Mouse (Mus musculus): ENCODE measurements around the gene N6amt1. TPM values are rescaled to one million over a fixed set of nuclear protein-coding genes. Genes with fewer than 3 reads are reported as not detected.
A peak's percentile ranks its signal among the peaks of the same experiment; 100 is the strongest.

Gene N6amt1
- 10 to 100 TPM; 25.4 to 27.2 TPM for total RNA-seq (2021)

DNA sequence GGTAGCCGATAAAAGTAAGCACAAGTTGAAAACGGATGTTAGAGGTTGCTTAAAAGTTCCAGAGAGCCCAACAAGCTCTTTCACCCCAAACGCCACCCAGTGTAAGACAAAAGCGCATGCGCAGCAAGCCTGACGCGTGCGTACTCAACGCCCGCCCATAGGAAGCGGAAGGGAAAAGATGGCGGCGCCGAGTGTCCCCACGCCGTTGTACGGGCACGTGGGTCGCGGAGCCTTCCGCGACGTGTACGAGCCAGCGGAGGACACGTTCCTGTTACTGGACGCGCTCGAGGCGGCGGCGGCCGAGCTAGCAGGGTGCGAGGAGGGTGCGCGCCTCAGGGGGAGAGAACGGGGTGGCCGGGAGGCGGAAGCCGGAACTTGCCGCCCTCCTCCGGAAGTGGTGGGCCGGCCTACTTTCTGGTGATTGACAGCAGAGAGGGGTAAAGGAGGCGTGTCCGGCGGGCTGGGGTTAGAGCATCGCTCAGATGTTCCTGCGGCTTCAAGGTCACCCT, at the start of gene N6amt1:
Gene N6amt1, plus strand, starts transcription at position 111 of the 509 bp plus-strand sequence.
- intact Hi-C loops (cut with DNase I) = loop anchor here (5.0 kb wide), 3 partner anchors 47 to 1547 kb away; no protein-coding TSS in a partner anchor

DNA sequence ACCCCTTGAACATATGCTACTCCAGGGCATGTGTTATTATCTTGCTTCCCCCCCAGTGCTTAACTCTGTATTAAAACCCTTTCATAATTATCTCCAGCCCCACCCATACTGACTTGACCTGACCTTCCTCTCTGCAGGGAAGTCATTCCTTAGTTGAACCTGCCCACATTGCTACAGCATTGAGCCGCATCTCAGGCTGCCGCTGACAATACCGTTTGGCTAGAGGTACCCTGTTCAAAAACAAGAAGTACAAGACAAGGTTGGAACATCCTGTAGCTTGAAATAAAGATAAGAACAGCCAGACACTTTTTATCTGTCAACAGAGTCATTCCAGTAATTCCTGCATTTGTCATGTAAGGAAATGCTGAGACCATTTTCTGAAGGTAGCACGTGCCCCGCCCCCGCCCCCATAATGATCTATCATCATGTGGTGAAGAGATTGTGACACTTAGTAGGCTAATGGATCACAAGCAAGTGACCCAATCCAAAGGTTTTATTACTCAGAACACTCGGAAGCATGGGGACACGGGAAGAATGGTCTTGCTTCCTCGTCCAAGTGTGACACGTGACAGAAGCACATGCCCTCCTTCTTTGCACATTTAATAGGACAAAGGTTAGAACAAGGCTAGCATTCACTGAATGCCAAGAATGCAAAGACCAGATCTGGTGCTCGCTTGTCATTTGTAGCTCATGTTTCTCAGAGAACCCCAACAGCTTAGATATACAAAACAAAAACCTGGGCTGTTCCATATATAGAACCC, 48.6 kb upstream of the N6amt1 start:
- intact Hi-C loops (cut with DNase I) = loop anchor here (5.0 kb wide), 2 partner anchors 43 to 47 kb away; partner anchors contain the start of gene N6amt1

More for the DNA sequence above, at the start of gene N6amt1:
- peak; percentile 96 to 97 for DNase-seq

DNA sequence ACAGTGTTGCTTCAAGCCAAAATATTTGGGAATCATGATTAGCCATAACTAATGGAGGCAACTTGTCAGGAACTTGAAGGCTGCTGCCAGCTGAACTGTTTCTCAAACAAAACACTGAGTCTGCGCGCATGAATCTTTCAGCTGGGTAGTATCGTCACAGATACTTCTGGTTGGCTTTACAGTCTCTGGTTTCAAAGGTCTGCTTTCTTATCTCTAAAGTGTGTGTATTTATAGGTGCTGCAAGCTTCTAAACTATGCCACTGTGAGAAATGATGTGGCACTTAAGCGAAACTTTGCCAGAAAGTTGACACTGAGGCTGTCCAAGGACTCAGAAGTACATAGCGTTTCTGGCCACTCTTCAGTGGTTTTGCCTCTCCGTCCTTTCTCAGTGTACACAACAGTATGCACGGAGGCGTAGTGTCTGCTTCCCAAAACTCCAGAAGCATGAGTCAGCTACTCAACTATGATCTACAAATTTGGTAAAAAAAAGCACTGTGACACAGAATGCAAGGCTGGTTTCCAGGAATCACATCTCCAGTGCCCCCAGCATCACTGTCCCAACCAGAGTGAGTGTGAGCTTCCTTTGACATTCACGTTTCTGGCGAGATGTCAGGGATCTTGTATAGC, 46.8 kb upstream of the N6amt1 start:
- peak; percentile 64 to 76 for DNase-seq
- intact Hi-C loops (cut with DNase I) = loop anchor here (5.0 kb wide), 2 partner anchors 45 kb away; partner anchors contain the start of gene N6amt1

More for the DNA sequence above, 48.6 kb upstream of the N6amt1 start:
- peak; percentile 35 to 53 for DNase-seq

DNA sequence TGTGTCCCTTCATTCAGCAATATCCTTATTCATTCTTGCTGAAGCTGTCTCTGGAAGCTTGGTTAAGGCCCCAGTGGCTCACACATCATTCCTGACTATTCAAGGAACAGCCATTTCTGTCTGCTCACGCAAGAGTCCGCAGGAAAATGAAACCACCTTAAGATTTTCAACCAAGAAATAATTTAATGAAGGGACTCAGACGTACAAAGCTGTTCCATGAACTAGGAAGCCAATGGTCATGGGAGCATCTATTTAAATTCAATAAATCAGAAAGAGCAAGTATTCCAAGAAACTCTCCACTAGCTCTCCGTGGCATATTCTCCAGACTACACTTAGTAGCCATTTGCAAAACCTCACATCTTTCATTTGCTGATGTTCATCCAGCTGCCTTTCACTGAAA, 43.3 kb upstream of the N6amt1 start:
- DNase-seq = no peak
- intact Hi-C loops (cut with DNase I) = no loop called here

DNA sequence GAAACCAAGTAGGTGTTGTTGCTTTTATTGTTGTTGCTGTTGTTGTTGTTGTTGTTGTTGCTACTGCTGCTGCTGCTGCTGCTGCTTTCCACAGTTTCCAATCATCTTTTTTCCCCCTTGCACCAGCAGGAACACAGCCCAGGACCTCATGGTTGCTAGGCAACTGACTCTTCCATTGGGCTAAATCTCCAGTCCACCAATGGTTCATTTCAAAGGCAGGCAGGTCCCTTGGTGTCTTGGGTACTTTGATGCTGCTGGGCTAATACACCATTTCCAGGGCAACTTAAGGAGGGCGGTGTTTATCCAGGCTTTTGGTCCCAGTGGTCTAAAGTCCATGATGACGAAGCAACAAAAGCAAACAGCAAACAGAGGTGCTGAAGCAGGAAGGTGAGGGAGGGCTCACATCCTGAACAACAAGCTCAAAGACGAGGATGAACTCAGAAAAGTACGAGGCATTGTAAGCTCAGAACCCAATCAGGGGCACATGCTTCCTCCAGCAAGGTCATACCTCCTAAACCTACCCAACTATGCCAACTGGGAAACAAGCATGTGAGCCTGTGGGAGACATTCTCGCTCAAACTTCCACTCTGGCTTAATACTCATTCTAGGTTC, 35.7 kb upstream of the N6amt1 start:
- DNase-seq = no peak
- intact Hi-C loops (cut with DNase I) = no loop called here

DNA sequence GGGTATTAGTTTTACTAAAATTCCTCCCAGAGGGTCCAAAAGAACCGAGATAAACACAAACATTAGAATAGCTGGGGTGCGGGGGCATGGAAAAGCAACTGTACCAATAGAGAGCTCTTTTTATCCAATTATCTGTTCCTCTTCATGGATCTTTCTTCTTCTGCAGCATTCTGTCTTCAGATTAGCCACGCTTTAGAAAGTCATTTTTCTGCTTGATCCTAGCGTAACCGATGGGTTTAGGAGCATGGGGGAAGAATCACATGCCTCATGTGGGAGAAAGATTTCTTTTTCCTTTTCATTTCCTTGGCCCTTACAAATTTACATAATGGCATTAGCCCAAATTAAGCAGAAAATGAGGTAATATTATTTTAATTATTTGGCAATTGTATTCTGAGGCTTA, 35.0 kb upstream of the N6amt1 start:
- DNase-seq = no peak
- intact Hi-C loops (cut with DNase I) = no loop called here

DNA sequence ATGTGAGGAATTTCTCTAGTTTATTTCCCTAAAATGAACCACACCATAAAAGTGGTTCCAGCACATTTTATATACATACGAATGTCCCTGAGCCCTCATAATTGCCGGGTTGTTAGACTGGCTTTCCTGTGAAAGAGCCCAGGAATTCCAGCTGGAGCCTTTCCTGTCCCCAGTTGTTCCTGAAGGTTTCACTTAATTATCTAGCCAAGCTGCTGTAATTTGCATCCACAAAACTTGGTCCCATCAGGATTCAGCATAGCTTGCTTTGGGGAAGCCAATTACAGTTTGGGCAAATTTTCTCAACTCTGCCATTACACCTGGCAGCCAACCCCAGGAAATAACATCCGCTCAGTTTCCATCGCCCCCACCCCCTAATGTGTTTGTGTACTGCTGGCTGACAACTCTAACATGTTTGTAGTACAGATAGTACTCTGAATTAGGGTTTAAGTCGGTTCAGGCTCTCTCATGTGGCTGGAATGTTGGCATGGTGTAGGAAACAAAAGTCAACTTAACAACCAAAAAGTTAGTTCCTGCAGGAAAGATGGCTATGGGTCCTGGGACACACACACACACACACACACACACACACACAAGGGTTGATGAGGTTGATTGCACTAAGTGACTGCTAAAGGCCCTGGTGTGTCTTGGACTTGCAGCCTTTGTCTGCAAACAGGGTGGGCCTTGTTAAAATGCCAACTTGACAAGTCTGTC, 34.3 kb upstream of the N6amt1 start:
- DNase-seq = peak; percentile 48 to 56
- intact Hi-C loops (cut with DNase I) = no loop called here

DNA sequence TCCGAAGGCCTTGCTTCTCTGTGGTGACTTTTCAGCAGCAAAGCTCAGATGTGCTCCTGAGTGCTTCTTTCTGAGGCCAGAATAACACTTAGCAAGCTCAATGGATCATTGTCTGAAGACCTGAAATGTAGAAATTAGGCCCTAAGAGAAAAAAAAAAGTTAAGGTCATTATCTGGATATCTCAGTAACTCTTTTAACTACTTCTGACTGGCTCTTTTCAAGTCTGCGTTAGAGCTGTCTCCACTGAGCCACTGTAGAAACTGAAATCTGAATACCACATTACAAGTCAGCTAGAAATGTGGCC, 33.8 kb upstream of the N6amt1 start:
- intact Hi-C loops (cut with DNase I) = no loop called here
- no peak for DNase-seq

DNA sequence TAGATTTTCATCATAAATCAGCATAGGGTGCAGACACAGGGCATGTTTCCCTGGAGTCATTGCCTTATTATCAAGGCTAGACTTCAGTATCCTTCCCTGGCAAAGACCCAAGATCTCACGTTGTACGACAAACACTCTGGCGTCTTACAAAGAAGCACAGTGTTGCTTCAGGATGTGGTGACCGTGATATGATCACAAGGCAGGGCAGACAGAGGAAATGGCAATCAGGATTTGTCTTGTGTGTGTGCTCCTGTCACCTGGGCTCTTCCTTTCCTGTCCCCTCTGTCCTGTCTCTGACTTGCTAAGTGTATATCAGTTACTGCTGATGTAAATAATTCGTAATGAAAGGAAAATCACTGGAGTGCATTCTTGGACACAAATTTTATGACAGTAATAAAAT, 29.4 kb upstream of the N6amt1 start:
- intact Hi-C loops (cut with DNase I) = no loop called here
- no peak for DNase-seq

DNA sequence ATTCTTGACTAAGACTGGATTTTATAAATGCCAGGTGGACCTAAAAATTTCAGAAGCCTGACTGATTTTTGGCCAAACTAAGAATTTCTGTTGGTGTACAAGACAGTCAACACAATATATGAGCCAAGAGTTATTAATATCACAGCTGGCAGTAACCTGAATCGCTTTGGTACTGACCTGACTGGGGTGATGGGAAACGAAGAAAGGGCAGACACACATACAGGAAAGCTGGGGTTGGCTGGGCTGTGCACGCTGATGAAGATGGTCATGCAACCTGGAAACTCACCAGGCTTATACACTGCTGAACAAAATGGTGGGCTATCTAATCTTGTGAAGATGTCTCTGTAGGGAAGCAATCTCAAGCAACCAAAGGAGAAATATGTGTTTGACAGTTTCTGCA, 24.0 kb upstream of the N6amt1 start:
- no peak for DNase-seq

DNA sequence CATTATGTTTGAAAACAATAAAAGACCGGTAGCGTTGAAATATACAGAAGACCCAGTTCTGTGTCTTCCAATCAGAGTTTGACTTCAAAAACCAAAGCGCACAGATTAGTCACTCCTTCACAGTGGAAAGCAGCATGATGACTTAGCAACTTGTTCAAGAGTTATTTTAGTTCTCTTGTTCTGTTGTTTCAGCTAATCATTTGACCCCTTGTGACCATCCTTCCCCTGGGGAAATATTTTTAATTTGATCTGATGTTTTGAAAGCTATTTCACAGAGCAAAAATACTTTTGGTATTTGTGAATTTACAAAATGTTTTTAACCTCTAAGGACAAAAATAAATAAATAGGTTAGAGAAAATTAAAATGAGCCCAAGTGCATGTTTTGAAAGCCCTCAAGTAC, 19.2 kb upstream of the N6amt1 start:
- DNase-seq = no peak
- intact Hi-C loops (cut with DNase I) = no loop called here

More for the DNA sequence above, 24.0 kb upstream of the N6amt1 start:
- intact Hi-C loops (cut with DNase I) = no loop called here

DNA sequence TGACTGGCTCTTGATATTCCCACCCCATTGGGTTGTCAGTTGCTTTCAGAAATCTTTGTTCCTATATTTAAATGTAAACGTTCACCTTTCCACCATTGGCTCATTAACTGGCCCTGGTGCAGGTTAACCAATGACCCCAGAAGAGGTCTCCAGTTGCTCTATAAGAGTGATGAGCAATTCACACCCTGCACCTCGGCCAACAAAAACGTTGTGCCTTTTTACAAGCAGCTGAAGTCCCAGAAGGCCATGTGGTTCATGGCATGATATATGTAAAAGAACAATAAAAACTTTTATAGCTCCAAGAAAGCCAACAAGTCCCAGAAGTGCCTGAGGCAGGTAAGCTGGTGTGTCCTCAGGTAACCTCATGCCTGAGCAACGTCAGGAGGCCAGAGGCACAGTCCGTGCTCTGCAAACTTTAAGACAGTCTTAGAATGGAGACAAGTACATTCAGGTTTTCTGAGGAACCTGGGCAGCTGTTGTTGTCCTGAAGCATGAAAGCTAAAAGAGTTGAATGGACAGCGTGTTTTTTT, 12.9 kb upstream of the N6amt1 start:
- no peak for DNase-seq
- intact Hi-C loops (cut with DNase I) = no loop called here

DNA sequence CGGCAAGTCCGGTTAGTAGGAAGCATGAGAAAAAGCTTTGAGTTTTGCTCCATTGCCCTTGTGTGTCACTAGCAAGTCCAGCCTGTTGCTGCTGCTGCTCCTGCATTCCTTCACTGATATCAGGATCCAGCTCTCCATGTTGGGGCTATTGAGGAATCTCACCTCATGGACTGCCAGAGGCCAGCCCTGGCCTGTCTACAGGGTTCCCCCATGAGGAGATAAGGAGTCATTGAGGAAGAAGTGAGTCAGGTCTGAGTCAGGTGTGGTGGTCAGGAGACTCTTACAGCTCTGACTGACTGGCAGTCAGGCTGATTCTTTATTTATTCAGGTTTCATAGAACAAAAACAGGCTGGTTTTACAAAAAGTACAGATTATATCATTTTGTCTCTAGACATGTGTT, 5.9 kb upstream of the N6amt1 start:
- intact Hi-C loops (cut with DNase I) = no loop called here
- peak; percentile 63 to 70 for DNase-seq

DNA sequence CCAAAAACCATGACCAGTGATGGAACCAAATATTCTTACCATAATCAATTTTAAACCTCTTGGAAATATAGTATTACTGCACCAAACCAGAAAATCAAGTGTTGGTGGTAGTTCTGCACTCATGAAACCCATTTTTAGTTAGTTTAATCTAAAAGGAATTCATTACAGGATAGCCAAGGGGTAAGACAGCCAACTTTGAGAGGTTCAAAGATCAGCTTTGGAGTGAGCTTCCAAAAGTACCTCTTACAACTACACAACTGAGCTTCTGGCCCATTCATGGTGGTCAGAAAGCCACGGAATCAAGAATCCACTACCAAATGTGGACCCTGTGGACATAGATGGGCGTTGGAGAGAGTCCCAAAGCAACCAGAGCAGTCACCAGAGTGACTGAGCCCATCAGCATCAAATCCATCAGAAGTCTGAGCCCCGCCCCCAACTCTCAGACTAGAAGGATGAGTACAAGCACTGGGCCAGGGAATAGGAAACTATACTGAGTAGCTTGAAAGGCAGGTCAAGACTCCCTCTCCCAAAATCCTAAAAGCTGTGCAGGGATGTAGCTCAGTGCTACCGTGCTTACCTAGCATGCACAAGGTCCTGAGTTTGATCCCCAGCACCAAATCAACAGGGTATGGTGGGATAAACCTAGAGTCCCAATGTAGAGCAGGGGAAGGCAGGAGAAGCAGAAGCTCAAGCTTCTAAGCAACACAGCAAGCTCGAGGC, 2.4 kb upstream of the N6amt1 start:
- intact Hi-C loops (cut with DNase I) = loop anchor here (5.0 kb wide), 3 partner anchors 44 to 1544 kb away; no protein-coding TSS in a partner anchor
- no peak for DNase-seq

DNA sequence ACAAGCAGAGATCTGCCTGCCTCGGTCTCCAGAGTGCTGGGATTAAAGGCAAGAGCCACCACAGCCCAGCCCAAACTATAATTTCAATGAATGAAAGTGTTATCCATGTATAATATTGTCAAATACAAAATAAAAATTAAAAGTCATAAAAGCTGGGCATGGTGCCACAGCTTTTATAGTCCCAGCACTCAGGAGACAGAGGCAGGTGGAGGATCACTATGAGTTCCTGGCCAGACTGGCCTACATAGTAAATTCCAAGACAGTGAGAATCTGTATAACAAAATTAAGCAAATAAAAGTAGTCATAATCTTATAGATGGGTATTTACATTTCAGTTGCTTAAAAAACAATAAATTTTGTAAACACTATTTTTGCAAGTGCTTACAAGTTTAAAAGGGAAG, 380 bp upstream of the N6amt1 start:
- intact Hi-C loops (cut with DNase I) = loop anchor here (5.0 kb wide), 3 partner anchors 46 to 1546 kb away; no protein-coding TSS in a partner anchor
- no peak for DNase-seq

DNA sequence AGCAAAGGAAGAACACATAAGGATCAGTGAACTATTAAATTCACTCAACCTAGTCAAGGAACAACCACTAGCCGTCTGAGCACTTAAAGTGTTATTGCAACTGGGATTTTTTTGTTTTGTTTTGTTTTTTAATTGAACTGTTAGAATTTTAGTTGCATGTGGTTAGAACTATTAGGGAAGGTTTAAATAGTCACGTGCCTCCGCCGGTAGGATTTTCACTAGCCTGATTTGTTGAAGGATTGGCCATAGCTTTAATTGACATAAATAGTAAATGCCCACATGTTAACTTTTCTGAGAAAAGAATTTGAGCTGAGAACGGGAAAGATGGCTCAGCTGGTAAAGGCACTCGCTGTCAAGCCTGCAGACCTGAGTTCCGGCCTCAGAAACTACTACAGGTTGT, 763 bp downstream of the N6amt1 start:
- DNase-seq = no peak
- intact Hi-C loops (cut with DNase I) = loop anchor here (5.0 kb wide), 4 partner anchors 38 to 1547 kb away; no protein-coding TSS in a partner anchor

DNA sequence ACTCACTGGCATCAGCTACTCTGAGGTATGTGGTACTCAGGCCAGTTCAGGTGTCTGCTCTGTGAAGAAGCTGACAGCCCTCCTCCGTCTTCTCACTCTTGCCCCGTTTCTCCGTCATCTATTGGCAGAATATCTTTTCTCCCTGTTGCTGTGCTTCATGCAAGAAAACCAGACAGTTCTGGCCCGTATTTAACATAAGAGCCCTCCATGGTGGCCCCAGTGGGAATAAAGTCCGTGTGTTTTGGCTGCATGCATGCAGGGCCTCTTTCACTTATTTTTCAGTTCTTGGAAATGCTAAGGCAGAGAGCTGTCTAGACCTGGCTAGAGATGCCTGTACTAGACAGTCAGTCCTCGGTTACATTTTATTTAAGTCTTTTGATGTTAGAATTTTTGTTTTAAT, 6.1 kb downstream of the N6amt1 start:
- intact Hi-C loops (cut with DNase I) = no loop called here
- DNase-seq = no peak

DNA sequence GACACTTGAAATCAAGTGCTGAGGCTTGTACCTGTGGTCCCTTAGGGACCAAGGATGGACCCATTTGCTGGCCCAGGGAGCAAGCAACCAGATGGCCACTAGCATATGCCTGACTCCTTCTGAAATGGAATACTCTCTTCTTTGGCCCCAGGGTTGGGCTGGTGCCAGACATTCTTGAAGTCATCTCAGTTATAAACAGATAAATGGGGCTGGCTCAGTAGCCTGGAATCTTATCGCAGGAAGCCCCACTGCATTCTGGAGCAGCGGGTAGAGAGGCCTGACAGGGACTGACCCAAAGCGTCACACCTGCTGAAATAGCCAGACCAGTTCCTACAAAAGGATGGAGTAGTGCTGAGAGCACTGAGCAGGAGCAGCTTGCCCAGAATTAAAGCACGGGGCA, 10.2 kb downstream of the N6amt1 start:
- intact Hi-C loops (cut with DNase I) = no loop called here
- peak; percentile 51 to 58 for DNase-seq

DNA sequence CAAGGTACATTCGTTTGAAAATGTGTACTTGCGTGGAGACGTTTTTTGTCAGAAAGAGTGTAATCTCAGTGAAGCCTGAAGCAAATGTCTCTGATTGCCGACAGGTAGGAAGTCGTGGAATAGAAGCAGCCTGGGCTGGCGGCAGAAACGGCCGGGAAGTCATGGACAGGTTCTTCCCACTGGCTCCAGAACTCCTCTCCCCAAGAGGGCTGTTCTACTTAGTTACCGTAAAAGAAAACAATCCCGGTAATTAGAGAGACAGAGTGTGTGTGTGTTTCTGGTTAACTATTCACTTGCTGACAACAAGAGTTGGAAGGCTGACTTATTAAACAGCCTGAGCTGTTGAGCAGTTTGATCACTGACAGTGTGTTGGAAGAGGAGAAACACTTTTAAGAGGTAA, 12.1 kb downstream of the N6amt1 start:
- no peak for DNase-seq
- intact Hi-C loops (cut with DNase I) = no loop called here

DNA sequence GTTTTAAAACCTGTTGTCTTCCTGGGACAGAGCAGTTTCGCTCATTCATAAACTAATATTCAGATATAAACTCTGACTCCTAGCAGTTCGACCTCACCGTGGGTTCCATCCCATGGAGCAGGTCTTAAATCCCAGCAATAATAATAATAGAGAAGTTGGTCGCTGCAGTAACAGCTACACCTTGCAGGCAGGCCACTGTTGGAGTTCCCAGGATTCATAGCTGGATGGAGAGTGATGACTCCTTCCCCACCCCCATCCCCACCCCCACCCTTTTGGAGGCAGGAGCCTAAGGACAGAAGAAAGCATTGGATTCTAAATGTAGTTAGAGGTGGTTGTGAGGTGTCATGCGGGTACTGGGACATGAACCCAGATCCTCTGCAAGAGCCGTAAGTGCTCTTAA, 12.5 kb downstream of the N6amt1 start:
- intact Hi-C loops (cut with DNase I) = no loop called here
- no peak for DNase-seq
